Mouse (Mus musculus): ENCODE measurements around the gene Ces2b. TPM values are rescaled to one million over a fixed set of nuclear protein-coding genes. Genes with fewer than 3 reads are reported as not detected.

The Ces2b gene
- 0.06 and 0.11 TPM in 2 replicates for polyA plus RNA-seq (2015; fragmentation: Nextera tagmentation; extraction: Ambion mirVana)

- no peaks in the 10 kb centered on the region for H3K36me3 ChIP-seq
- H3K9me3 ChIP-seq (replicated peaks) = no peaks in the 10 kb centered on the region
- ATAC-seq (replicated peaks; ENCODE audit: insufficient number of reproducible peaks, insufficient read depth, low FRiP score, low read depth) = no peak
- no peak within 1 kb of the TSS for H3K9ac ChIP-seq
- no peak within 1 kb of the TSS for H3K27ac ChIP-seq
- H3K4me1 ChIP-seq (replicated peaks) = no peaks in the 10 kb centered on the region
- H3K4me2 ChIP-seq = no peak within 1 kb of the TSS
- WGBS = 58% methylated on average over 5 of the region's 5 CpGs
- no peak within 1 kb of the TSS for H3K4me3 ChIP-seq
- H3K27me3 ChIP-seq = no peaks in the 10 kb centered on the region
These were observed at the start of gene Ces2b for GRCm38 (mm10) chr8:104831440-104831839. Gene Ces2b (plus strand): TSS chr8:104831572.

DNA sequence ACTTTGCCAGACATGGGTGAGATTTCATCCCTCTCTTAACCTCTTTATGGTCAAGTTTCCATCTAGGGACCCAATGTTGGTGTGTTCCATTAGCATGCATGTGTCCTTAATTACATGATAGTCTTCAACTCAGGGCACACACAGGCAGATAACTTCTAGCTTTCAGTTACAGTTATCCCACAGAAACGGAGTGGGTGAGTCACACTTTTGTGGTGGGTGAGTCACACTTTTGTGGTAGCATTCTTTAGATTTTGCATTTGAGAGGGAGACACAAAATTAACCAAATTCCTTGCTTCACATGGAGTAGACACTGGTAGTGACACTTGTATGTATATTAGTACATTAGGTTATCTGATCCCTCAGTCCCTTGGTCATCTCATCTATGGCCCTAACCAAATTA is 44.3 kb upstream of the Ces2b start:
- Histone ChIP-seq H3K27ac (no peak overlapping the region), H3K4me2 (no peak overlapping the region), H3K36me3 (no peaks in the 10 kb centered on the region), H3K9ac (no peak overlapping the region), H3K4me1 (replicated peaks) (no peaks in the 10 kb centered on the region), H3K27me3 (no peaks in the 10 kb centered on the region), H3K4me3 (no peak overlapping the region), H3K9me3 (replicated peaks) (no peaks in the 10 kb centered on the region)
- no peak for ATAC-seq (replicated peaks; ENCODE audit: insufficient number of reproducible peaks, insufficient read depth, low FRiP score, low read depth)
- WGBS = 71% methylated on average over 1 of the region's 1 CpGs

- no peak for ATAC-seq (replicated peaks; ENCODE audit: insufficient number of reproducible peaks, insufficient read depth, low FRiP score, low read depth)
- Histone ChIP-seq H3K4me3 (no peak overlapping the region), H3K27ac (no peak overlapping the region), H3K4me1 (replicated peaks) (no peaks in the 10 kb centered on the region), H3K9ac (no peak overlapping the region), H3K27me3 (no peaks in the 10 kb centered on the region), H3K36me3 (no peaks in the 10 kb centered on the region), H3K9me3 (replicated peaks) (no peaks in the 10 kb centered on the region), H3K4me2 (no peak overlapping the region)
- 68% methylated on average over 2 of the region's 2 CpGs for WGBS
These were observed 42.4 kb upstream of the Ces2b start for GRCm38 (mm10) chr8:104788929-104789328.

- no peak for ATAC-seq (replicated peaks; ENCODE audit: insufficient number of reproducible peaks, insufficient read depth, low FRiP score, low read depth)
- Histone ChIP-seq H3K9ac (no peak overlapping the region), H3K4me2 (no peak overlapping the region), H3K4me1 (replicated peaks) (no peaks in the 10 kb centered on the region), H3K27ac (no peak overlapping the region), H3K9me3 (replicated peaks) (no peaks in the 10 kb centered on the region), H3K36me3 (no peaks in the 10 kb centered on the region), H3K27me3 (no peaks in the 10 kb centered on the region), H3K4me3 (no peak overlapping the region)
- WGBS = 53% methylated on average over 3 of the region's 3 CpGs
These were observed 41.3 kb upstream of the Ces2b start for GRCm38 (mm10) chr8:104789886-104790680.

DNA sequence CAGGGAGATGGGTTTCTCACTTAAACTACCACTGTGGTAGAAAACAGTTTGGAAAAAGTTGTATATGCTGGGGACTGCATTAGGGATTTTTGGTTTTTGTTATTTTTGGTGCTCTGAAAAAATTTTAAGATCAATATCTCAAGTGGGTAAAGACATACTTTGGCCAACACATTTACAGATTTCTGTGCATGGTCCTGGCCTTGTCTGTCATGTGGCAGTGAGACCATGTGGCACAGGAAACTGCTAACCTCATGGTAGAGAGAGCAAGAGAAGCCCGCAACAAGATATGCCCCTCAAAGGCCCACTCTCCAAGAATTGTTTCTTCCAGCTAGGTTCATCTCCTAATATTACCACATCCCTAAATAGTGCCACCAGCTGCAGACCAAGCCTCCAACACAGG is 32.0 kb upstream of the Ces2b start:
- Histone ChIP-seq H3K27me3 (no peaks in the 10 kb centered on the region), H3K4me2 (no peak overlapping the region), H3K4me1 (replicated peaks) (no peaks in the 10 kb centered on the region), H3K9me3 (replicated peaks) (no peaks in the 10 kb centered on the region), H3K36me3 (no peaks in the 10 kb centered on the region), H3K27ac (no peak overlapping the region), H3K4me3 (no peak overlapping the region), H3K9ac (no peak overlapping the region)
- no peak for ATAC-seq (replicated peaks; ENCODE audit: insufficient number of reproducible peaks, insufficient read depth, low FRiP score, low read depth)
- 77% methylated on average over 1 of the region's 1 CpGs for WGBS

DNA sequence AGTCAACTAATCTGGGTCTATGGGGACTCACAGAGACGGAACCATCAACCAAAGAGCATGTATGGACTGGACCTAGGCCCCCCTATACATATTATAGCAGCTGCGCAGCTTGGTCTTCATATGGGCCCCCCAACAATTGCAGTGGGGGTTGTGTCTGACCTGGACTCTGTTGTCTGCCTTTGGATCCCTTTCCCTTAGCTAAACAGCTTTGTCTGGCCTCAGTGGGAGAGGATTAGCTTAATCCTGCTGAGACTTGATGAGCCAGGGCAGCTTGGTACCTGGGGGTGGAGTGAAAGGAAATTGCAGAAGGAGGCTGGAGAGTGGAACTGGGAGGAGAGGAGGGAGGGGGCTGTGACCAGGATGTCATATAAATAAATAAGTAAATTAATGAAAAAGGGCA is 25.2 kb upstream of the Ces2b start:
- Histone ChIP-seq H3K4me3 (no peak overlapping the region), H3K4me2 (no peak overlapping the region), H3K4me1 (replicated peaks) (no peaks in the 10 kb centered on the region), H3K9me3 (replicated peaks) (no peaks in the 10 kb centered on the region), H3K9ac (no peak overlapping the region), H3K36me3 (no peaks in the 10 kb centered on the region), H3K27ac (no peak overlapping the region), H3K27me3 (no peaks in the 10 kb centered on the region)
- ATAC-seq (replicated peaks; ENCODE audit: insufficient number of reproducible peaks, insufficient read depth, low FRiP score, low read depth) = no peak
- WGBS = 37% methylated on average over 2 of the region's 2 CpGs

DNA sequence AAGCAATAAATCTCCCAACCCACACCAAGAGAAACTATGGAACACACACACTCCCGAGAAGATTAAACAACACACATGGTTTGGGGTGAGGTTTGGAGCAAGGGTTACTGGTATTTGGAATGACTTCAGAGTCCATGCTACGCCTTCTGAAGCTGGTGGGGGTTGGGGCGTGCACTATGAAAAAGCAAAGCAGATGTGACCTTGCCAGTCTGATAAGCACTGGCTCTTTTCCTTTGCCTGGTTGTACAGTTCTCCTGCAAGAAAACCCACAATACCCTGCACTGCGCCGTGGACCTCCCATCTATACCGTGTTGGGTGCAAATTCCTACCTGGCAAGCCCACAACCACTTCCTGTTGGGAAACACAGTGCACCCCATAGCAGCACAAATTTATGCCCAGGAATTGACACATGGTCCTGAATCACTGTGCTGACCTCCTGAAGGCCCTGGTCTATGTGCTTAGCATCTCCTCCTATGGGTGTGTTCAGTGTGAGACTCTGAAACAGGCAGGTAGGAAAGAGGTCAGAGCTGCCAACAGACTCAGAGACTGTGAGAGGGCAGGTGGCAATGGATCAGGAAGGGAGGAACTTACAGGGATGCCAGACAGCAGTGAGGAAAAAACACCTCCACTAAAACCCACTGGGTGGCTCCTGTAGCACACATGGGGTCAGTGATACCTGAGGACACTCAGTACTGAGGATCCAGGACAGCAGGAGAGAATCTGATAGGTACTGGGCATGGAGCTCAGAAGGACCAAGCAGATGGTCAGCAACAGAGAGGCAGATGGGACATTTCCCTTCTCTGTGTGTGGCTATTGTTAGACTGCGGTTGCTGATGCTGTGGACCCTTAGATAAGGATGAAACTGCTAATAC is 22.6 kb upstream of the Ces2b start:
- H3K36me3 ChIP-seq = no peaks in the 10 kb centered on the region
- H3K27me3 ChIP-seq = no peaks in the 10 kb centered on the region
- ATAC-seq (replicated peaks; ENCODE audit: insufficient number of reproducible peaks, insufficient read depth, low FRiP score, low read depth) = 0 out of 2 replicates have a peak, but pooled peaks have one; percentile 35
- H3K4me2 ChIP-seq = no peak overlapping the region
- WGBS = 72% methylated on average over 7 of the region's 7 CpGs
- H3K4me3 ChIP-seq = no peak overlapping the region
- no peaks in the 10 kb centered on the region for H3K9me3 ChIP-seq (replicated peaks)
- H3K27ac ChIP-seq = no peak overlapping the region
- H3K9ac ChIP-seq = no peak overlapping the region
- no peaks in the 10 kb centered on the region for H3K4me1 ChIP-seq (replicated peaks)

DNA sequence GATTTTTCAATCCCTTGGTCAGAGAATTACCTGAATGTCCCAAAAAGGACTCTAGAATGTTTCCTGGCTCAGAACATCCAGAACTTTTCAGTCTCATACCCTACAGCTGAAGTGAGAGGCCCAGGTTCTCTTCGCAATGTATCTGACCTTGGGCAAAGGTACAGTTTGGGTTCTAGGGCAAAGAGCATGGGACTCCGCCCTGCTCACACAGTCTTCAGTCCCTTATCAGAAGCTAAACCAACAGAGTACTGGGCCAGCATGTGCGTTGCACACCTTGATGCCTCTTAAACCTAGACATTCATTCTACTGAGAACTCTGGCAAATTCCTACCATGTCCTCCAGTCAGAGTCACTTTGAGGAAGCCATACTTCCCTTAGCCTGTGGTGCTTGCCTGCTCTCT is 21.9 kb upstream of the Ces2b start:
- no peak overlapping the region for H3K9ac ChIP-seq
- H3K36me3 ChIP-seq = no peaks in the 10 kb centered on the region
- H3K27ac ChIP-seq = no peak overlapping the region
- no peaks in the 10 kb centered on the region for H3K27me3 ChIP-seq
- H3K4me3 ChIP-seq = no peak overlapping the region
- no peak overlapping the region for H3K4me2 ChIP-seq
- H3K4me1 ChIP-seq (replicated peaks) = no peaks in the 10 kb centered on the region
- ATAC-seq (replicated peaks; ENCODE audit: insufficient number of reproducible peaks, insufficient read depth, low FRiP score, low read depth) = no peak
- WGBS = 73% methylated on average over 3 of the region's 3 CpGs
- H3K9me3 ChIP-seq (replicated peaks) = no peaks in the 10 kb centered on the region

- Histone ChIP-seq H3K9me3 (replicated peaks) (no peaks in the 10 kb centered on the region), H3K27ac (no peak overlapping the region), H3K36me3 (no peaks in the 10 kb centered on the region), H3K4me1 (replicated peaks) (no peaks in the 10 kb centered on the region), H3K4me2 (no peak overlapping the region), H3K4me3 (no peak overlapping the region), H3K9ac (no peak overlapping the region), H3K27me3 (no peaks in the 10 kb centered on the region)
- ATAC-seq (replicated peaks; ENCODE audit: insufficient number of reproducible peaks, insufficient read depth, low FRiP score, low read depth) = no peak
- WGBS = 66% methylated on average over 1 of the region's 1 CpGs
These were observed 4.5 kb upstream of the Ces2b start for GRCm38 (mm10) chr8:104826912-104827311.

DNA sequence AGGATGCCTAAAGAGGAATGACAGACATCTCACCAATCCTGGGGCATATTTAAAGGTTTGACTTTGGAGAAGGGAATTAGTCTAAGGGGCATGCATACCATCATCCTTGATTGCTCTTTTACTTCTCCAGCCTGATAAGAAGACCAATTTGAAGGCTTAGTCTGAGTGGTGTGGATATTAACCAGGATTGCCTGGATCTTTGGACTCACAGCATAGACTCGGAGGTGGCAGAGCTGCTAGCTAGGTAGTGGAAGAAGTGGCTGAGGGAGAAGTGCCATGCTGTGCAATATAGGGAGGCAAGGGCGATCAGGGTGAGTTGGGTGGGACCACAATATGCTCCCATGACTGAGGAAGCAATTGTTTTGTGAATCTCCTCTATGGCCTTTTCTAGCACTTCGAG is 3.2 kb upstream of the Ces2b start:
- H3K4me1 ChIP-seq (replicated peaks) = no peaks in the 10 kb centered on the region
- ATAC-seq (replicated peaks; ENCODE audit: insufficient number of reproducible peaks, insufficient read depth, low FRiP score, low read depth) = no peak
- no peak overlapping the region for H3K4me3 ChIP-seq
- no peaks in the 10 kb centered on the region for H3K9me3 ChIP-seq (replicated peaks)
- H3K27ac ChIP-seq = no peak overlapping the region
- H3K4me2 ChIP-seq = no peak overlapping the region
- no peak overlapping the region for H3K9ac ChIP-seq
- H3K36me3 ChIP-seq = no peaks in the 10 kb centered on the region
- 66% methylated on average over 3 of the region's 3 CpGs for WGBS
- no peaks in the 10 kb centered on the region for H3K27me3 ChIP-seq

DNA sequence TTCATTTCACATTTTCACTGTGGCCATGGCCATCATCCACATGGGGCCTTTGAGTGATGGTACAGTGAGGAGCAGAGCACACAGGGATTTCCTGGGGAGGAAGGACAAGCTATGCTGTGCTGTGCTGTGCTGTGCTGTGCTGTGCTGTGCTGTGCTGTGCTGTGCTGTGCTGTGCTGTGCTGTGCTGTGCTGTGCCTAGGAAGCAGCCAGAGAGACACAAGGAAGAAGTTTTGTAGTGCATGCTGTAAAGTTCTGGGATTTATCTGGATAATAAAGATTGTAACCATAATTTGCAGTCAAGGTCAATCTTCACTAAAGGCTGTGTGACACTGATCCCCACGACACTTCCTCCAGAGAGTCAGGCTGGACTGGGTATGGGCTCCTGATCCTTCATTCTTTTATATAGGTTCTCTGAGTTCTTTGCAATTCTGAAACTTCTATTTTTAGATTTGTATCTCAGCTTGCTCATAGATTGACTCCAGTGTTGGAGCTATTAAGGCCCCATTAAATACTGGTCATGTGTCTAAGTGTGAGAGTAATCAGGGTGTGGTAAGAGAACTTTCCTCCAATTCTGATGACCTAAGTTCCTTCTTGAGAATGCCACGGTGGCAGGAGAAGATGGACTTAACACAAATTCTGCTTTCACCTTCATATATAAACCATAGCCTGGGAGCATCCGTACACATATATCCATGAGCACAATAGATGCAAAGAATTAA is 10.1 kb downstream of the Ces2b start:
- H3K4me1 ChIP-seq (replicated peaks) = no peaks in the 10 kb centered on the region
- no peak overlapping the region for H3K4me3 ChIP-seq
- no peaks in the 10 kb centered on the region for H3K36me3 ChIP-seq
- no peak overlapping the region for H3K27ac ChIP-seq
- no peaks in the 10 kb centered on the region for H3K9me3 ChIP-seq (replicated peaks)
- no peak for ATAC-seq (replicated peaks; ENCODE audit: insufficient number of reproducible peaks, insufficient read depth, low FRiP score, low read depth)
- H3K27me3 ChIP-seq = no peaks in the 10 kb centered on the region
- H3K9ac ChIP-seq = no peak overlapping the region
- no peak overlapping the region for H3K4me2 ChIP-seq
- 79% methylated on average over 3 of the region's 3 CpGs for WGBS

All from heart, embryonic 15.5 days (tissue).